Mouse (Mus musculus) heart, postnatal 0 days (tissue): Measurements from ENCODE around the gene Glyr1.

Source experiments
- CTCF ChIP-seq: IDR thresholded peaks from 2 replicates; pipeline ENCODE4 v1.5.1; 2016; ENCODE audit warnings: antibody characterized with exemption, control low read depth, low read depth
- EP300 ChIP-seq: IDR thresholded peaks from 2 replicates; pipeline ENCODE4 v1.6.1; 2016; ENCODE audit warnings: antibody characterized with exemption, low read depth

GRCm38 (mm10) chr16:5058114-5058513, 8.5 kb upstream of the Glyr1 start:
- TF ChIP-seq EP300 (no peak), CTCF (peak; percentile 58)
